Mouse (Mus musculus) lung, postnatal 4 days (tissue): Measurements from ENCODE around the gene Igfbp1.
"Not testable (repeated sequence)": the region's sequence is repeated elsewhere in the genome, so short reads cannot be mapped to it uniquely, and the experiment has no call there.

Experiments
- DNase-seq, 2 experiments: peaks; one replicate each; pipeline ENCODE4 v3.0.0; 2021

Gene Igfbp1

DNA sequence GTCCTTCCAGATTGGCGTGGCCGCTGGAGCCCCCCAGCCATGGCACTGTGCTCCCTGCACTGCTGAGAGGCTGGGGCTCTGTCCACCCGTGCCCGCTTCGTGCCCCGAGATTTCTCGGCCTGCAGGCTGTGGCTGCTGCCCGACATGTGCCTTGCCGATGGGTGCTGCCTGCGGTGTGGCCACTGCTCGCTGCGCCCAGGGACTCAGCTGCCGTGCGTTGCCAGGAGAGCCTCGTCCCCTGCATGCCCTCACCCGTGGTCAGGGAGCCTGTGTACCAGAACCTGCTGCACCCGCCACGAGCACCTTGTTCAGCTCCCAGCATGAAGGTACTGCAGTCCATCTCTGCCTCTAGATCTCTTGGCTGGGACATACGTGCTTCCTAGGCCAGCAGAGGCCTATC, 424 bp downstream of the Igfbp1 start:
- peak in 1 of 2 experiments; percentile 18 for DNase-seq

DNA sequence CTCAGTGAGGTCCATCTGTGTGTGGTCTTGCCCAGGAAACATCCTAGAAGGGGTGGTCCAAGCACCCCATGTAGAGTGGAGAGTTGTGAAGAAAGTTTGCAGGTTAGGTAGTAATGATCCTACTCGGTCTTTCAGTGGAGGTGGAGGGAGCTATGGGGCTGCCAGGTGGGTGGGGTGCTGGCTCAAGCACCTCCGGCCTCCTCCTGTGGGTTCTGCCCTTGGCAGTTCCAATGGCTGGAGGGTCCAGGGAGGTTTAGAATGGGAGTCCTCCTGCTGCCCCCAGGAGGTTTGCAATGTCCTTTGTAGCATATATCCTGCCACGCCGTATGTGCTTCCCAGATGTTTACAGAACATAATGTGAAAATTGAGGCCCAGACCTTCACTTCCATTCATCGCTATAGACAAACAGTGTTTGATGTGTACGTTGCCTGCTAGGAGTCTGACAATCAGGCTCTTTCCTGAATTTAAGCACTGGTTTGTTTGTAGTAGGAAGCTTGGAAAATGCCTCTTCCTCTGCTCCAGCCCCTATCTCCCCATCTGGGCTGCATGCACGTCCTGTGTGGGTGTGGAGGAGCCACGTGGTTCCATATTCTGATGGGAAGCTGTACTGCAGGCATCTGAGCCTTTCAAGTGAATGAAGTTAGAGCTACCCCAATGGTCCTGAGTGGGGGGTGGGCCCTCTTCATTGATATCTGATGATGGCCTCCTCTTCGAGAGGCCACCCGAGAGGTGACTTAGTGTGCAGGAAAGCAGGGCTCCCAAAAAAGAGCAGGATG, 1.1 kb downstream of the Igfbp1 start:
- peak in 1 of 2 experiments; percentile 26 for DNase-seq

DNA sequence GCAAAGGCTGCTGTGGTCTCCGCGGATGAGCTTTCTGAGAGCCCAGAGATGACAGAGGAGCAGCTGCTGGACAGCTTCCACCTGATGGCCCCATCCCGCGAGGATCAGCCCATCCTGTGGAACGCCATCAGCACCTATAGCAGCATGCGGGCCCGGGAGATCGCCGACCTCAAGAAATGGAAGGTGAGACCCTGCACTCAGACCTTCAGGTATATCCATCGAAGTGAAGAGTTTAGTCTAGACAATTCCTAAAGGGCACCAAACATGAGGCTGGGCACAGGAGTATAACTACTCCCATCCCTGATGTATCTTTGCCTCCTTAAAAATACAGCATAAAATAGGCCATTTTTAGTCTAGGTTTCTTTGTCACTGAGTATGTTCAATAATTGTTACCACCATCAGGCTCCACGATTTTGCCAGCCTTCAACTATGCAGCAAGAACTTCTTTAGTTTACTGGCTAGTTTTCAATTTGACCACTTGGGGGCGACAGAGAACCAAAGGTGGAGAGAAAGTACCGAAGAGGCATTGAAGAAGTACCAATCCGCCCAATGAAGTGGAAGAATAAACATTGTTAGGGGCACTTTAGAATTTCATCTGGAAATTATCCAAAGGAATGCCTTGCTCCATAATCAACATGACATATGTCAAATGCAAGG, 2.3 kb downstream of the Igfbp1 start:
- DNase-seq, result peak in 1 of 2 experiments; percentile 69

DNA sequence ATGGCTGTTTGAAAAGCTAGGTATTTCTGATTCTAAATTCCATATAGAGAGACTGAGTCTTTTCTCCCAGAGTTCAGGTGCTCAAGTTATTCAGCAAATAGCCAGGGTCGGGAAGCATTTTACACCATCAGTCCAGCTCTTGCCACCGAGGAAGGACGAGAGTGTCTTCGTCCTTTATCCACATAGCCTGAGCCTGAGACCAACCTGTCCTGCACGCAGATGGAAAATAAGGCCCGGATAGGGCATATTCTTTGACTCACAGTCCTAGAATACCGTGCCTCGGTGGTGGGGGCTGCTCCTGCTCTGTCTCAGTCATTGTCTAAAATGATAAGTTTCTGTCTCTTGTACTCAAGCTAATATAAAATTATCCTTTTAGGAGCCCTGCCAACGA, 2.8 kb downstream of the Igfbp1 start:
- DNase-seq, result no peak

DNA sequence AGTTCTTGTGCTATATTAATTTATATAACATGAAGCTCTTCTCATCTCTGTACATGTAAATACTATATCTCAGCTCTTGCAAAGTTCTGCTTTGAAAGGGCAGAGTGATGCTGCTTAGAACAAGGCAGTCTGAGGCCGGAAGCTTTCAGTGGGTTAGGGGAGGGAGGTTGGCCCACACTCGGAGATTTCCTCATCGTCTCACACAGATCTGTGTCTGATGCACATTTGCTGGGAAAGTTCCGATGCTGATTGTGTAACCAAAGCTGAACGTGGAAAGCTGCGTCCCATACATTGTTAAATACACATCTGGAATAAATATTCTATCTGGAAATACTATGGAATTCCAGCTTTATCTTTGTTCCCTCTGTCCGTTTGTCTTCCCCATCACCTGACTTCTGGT, 4.6 kb downstream of the Igfbp1 start:
- DNase-seq, result no peak

DNA sequence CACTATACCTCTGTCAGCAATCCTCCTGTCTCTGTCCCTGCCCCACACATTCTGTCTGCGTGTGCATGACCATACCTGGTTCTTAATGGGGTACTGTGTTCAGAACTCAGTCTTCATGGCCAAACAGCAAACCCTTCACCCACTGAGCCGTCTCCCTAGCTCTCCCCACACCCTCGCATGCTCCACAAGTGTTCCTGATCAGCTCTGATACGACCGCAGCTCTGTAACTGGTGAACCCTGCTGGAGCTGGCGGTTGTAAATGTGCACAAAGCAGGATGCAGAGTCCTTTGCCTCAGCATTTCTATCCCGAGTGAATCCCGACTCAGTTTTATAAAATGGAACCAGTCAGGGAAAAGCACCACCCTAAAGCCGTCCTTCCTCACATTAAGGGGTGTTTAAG, 6.3 kb downstream of the Igfbp1 start:
- DNase-seq, result no peak

DNA sequence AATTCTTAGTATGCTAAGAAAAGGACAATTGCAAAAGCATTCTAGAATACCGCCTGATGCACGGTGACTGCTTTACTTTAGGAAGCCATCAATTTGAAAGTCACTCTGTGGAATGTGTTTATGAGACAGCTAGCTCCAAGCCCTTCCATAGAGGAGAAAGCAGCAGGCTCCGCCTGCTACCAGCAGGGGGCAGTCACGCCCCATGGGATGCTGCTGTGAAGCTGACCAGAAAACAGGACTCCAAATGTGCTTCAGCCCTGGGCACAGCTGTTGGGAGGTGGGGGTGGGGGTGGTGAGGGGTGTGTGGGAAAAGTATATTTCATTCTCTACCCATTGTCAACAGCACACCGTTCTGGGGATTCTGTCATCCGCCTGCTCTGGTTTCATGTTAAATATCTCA, 12.8 kb downstream of the Igfbp1 start:
- peak; percentile 80 to 82 for DNase-seq

DNA sequence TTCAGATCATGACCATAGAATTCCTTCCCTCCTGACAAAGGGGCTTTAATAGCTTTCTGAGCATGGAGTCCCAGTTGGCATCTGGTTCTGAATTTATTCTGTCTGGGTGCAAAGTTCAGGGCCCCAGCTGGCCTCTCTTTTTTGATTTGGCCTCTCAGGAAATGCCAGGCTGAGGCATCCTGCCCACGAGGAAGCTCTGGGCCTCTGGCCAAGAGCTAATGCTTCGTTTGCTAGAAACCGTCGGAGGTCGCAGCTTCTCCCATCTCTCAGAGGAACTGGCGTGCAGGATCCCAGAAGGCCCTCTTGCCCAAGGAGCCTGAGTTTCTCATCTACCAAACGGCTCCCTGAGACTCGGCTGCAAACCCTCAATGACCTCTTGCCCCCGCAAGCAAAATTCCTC, 13.6 kb downstream of the Igfbp1 start:
- peak; percentile 15 to 41 for DNase-seq

DNA sequence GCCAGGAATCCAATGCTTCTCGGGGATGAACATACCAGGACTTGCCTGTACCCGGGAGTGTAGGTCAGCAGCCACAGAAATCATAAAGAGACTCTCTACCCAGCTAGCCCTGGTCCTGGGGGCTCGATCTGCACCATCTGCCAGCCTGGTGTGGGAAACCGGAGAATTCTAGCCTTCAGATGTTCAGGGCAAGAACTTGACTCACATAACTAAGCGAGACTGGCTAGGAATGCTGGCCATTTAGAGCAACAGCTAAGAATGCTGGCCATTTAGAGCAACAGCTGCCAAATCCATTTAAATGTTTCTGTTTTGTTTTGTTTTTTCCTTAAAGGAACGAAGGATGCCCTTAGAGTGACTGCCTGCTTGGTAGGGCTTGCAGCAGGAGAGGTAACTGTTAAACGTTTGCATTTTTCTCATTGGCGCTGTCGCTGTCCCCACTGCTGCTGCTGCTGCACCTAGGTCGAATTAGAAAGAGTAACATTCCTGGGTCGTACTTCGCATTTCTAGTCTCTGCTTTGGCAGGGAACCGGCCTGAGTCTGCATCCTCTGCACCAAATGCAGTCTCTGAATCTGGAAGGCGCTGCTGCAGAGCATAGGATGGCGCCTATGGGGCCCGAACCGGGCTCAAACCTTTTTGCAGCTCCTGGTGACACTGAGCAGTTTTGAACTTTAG, 14.7 kb downstream of the Igfbp1 start:
- DNase-seq, result no peak

DNA sequence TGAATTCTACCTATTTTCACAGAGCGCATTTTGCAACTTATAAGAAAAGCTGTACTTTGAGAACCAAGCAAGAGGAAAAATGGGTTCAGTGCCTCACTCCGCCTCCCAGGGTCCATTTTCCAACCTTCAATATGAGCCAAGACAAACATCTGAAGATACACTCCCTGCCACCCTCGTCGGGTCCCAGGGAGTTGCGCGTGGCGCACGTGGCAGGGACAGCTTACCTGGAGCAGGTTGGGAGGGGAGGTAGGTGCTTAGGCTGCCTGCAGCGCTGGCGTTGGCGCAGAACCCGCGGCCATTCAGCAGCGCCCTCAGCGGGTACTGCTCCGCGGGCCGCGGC, 15.5 kb downstream of the Igfbp1 start:
- DNase-seq, result no peak

DNA sequence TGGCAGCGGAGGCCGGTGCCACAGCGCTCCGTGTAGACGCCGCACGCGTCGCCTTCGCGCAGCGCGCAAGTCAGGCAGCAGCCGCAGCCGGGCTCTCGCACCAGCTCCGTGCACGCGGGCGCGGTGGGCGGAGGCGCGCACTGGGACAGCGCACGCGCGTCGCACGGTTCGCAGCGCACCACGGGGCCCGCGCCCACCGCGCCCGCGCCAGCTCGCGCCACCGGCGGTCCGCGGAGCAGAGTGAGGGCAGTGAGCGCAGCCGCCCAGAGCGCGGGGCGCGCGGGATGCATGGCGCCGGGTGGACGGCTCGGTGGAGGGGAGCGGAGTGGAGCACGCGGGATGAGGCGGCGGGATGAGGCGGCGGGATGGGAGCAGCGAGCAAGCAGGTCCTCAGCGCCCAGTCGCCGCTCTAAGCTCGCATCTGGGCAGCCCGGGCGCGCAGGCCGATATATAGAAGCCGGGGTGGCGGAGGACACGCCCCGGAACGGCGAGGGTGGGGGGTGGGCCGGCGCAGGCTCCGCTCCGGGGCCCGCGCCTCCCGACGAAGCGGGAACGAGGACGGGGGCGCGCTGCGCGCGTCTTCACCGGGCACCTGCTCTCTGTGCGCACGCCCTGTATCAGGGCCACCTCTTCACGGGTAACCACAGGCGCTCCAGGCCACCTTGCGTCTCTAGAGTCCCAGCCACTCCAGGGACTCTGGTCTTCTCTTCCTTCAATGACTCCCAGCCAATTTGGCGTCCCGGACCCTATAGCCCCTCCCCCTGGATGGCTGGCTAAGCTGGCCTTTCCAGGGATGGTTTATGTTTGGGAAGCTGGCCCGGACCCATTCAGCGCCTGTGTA, 16.1 kb downstream of the Igfbp1 start, which contains the start of gene Igfbp3:
Gene Igfbp3 (minus strand): TSS at position 423 of the 841 bp plus-strand sequence.
- DNase-seq, result peak; percentile 43 to 74

DNA sequence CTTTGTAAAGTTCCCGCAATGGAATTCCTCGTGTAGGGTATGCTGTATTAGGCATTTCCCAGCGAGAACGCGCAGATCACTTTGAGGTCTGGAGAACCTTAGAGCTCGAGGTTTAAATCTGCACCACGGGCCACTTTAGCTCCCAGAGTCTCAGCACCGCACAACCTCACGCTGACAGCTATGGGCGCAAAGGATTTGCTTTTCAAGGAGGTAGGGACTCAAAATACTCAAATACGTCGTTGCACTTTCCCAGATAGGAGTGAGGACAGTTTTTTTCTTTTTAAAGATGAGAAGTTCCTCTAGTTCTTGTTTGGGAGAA, 16.7 kb downstream of the Igfbp1 start:
- no peak for DNase-seq

DNA sequence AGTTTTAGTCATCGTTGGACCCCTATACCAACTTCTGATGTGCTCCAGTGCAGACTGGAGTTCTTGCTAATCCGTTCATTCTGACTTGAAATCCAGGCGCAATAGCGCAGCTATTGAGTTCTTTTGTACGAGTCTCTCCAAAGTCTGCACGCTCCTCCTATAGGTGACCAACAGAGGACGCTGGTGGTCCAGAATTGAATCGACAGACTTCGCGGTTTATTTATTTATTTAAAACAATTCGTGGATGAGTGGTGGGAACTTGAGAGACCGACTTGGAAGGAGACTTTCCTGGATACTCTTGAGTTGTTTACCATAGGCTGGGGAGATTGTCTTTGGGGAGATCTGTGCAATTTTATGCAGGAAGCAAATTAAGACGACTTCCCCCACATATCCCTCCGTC, 17.2 kb downstream of the Igfbp1 start:
- DNase-seq, result peak; percentile 33 to 62

DNA sequence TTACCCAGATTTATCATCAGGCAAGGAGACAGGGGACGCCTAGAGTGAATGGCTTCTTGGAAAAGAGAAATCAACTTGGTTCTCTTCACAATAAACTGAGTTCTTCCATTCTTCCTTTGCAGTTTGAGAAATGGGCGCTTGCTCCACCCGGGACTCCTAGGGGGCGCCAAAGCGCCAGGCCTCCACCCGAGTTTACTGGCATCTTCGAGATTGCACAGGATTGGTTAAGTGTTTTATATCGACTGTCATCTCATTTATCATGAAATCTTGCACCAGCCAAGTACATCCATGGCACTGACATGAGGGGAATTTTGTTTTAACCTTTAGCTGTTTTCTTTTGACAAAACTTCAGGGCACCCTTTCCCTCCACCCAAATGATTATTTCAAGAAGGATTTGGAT, 18.1 kb downstream of the Igfbp1 start:
- DNase-seq, result peak; percentile 65 to 66

DNA sequence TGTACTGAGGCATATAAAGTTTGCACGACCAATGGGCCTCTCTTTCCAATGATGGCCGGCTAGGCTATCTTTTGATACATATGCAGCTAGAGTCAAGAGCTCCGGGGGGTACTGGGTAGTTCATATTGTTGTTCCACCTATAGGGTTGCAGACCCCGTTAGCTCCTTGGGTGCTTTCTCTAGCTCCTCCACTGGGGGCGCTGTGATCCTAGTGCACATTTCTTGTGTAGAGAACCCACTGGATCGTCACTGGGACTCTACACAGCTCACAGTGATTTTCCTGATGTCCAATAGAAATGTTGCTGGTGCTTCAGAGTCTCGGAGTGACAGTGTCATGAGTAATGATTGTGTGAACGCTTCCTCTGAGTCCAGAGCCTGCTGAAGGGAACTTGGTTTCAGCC, 24.2 kb downstream of the Igfbp1 start:
- DNase-seq, result not testable (repeated sequence)

DNA sequence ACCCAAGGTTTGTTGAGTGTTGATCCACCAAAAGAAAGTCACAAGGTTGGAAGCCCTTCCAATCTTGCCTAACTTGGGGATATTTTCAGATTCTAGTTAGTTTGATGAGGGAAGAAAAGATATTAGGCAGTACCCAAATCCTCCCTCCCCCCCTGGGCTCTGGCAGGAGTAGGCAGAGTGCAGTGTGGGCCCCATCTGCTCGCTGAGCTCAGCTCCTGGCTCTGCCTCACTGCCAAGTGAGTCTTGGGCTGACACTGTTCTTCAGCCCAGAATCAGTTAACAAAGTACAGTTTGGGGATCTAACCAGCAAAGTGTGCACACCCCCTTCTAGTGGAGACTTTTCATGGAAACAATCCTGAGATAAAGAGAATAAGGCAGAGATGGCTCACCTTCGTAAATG, 28.6 kb downstream of the Igfbp1 start:
- no peak for DNase-seq

DNA sequence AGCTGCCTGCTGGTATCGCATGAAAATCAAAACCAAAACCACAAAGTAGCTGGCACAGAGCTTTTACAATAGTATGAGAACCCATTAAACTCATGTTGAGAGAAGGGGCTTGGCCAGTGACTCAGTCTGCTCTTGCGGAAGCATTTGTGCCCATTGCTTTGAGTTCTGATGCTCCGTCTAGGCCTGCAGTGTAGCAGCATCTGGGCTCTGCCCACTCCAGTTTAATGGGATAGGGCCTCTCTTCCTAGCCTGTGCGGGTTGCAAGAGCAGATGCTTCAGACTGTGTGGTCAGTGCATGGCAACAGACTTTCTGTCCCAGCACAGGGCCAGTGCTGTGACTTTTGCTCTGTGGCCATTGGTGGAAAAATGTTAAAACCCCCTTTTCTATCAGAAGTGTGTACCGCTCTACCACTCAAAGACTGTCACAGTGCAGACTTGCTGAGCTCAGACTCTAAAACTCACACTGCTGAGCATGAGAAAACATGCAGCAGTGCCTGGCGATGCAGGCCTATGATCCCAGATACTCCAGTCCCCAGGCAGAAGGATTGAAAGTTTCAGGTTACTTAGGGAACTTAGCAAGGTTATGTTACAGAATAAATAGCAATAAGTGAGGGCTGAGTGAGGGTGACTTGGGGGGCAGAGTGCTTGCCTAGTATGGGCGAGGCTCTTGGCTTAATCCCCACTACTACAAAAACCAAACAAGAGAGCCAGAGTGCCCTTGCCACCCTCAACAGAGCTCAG, 29.4 kb downstream of the Igfbp1 start:
- DNase-seq, result peak in 1 of 2 experiments; percentile 39

DNA sequence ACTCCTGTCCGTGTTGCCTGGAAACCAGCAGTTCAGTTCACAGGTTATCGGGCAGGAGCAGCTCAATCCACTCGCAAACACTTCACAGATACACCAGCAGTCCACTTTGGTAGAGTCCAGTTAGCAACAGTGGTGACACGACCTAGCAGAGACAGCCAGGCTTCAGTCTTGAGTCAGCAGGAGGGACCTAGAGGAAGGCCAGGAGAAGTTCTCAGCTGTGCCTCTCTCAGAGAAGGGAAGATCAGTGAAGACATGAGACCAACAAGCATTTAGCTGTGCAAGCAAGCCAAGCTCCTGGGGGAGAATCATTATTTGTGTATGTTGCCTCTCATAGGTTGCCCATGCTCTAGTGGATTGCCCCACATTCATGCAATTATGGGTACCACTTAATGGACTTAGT, 30.5 kb downstream of the Igfbp1 start:
- no peak for DNase-seq

DNA sequence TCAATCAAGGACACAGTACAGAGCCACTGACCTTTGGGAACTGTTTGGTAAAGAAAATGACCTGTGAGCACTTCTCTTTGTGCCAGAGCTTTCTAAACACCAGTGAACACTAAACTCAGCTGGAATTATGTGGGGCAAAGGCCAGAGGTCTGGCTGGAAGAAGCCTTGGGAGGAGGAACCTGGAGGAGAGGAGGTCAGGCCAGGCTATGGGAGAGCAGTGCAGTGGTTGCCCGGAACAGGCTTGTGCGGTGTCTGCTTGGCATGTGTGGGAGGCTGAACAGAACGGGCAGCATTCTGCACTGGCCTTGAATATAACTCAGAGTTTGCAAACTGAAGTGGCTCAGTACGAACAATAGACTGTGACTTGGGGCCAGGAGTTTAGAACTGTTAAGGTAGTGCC, 32.4 kb downstream of the Igfbp1 start:
- DNase-seq, result no peak

DNA sequence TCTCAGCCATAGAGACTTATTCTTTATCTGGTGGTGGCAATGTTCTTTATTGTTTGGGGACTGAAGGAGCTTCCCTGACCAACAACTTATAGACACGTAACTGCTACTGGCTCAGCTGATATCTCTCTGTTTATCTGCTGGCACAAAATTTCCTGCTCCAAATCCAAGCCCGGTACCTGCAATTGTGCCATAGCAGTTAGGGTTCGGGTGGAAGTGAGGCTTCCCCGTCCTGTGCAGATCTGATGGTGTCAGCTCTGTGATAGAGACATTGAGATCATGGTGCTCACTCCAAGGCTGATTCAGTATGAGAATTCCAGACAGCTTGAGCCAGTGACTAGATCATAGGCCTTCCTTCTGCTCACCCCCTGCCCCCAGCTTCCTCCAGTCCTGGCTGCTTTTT, 34.4 kb downstream of the Igfbp1 start:
- no peak for DNase-seq

DNA sequence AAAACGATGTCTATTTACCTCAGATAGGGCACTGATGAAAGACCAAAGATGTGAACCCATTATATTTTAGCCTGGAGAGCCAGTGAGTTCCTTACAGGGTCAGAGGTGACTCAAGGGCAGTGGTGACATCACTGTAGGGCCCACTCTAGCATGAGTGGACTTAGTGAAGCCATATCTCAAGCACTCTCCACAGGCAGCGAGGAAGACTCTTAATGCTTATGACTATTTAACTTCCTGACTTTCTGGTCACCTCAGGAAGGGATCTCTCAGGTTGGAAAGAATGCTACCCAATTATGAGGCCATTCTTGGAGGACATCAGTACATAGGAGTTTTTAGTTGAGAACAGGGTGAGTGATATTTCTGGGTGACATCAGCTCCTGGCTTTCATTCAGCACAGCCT, 35.8 kb downstream of the Igfbp1 start:
- DNase-seq, result no peak

DNA sequence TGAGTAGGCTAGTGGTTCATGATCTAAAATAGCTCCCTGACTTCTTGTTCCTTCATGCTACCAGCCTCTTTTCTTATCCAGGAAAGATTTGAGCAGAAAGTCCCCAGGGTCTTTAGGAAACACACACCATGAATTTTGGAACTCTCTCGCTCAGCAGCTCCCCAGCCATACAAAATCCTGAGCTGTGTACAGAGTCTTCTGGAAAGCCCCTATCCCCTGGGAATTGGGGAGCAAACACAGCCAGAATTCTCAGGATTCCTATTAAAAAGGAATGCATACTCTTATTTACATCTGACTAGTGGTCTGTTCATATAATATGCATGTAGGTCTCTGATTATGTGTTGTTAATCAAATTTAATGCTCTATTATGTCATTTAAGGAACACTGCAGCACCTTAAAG, 36.9 kb downstream of the Igfbp1 start:
- no peak for DNase-seq
